Comparison of ENCODE assay signal across 8 mouse cellular contexts in the genomic region with DNA sequence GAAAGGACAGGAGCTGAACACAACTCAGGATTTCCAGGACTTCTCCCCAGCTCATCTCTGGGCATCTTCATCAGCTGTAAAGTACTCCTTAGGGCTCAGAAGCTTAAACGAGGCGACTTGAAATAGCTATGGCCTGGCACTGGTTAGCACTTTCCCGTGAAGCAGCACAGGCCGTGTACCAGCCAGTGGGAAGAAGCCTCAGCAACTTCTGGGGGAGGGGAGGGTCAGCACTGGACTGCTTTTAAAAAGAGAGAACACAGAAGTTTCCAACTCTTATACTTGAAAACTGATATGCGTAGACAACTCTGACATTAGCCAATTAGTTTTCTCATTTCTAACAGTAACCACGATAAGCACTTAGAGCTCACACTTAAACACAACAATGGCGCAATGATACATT. TPM values are rescaled to one million over a fixed set of nuclear protein-coding genes. Genes with fewer than 3 reads are reported as not detected.
DNase-seq lines count a peak whose midpoint lies in the region; ATAC-seq and TF ChIP-seq lines count a peak whose summit lies in the region.

No protein-coding gene starts in this region.

- 44% methylated on average over 7 of the region's 7 CpGs for WGBS in kidney, adult 2 months
- 35% methylated on average over 7 of the region's 7 CpGs for WGBS in embryonic facial prominence, embryonic 13.5 days
- WGBS in intestine, embryonic 16.5 days, result 42% methylated on average over 7 of the region's 7 CpGs
- WGBS in midbrain, embryonic 16.5 days, result 58% methylated on average over 7 of the region's 7 CpGs

- no peak for ATAC-seq in embryonic facial prominence, embryonic 13.5 days (ENCODE audit: insufficient number of reproducible peaks, insufficient read depth, low FRiP score, low TSS enrichment, low read depth)
- no peak for ATAC-seq in intestine, embryonic 16.5 days
- ATAC-seq in midbrain, embryonic 16.5 days, result no peak
- ATAC-seq in granulocyte monocyte progenitor cell, adult 5-6 weeks (replicated peaks; ENCODE audit: poor library complexity, severe bottlenecking), result no peak

- H3K36me3 ChIP-seq in kidney, adult 2 months (ENCODE audit: control insufficient read depth, insufficient read depth, low read length), result no peaks in the 10 kb centered on the region
- H3K36me3 ChIP-seq in embryonic facial prominence, embryonic 13.5 days, result no peaks in the 10 kb centered on the region
- H3K36me3 ChIP-seq in intestine, embryonic 16.5 days (ENCODE audit: control insufficient read depth, insufficient read depth, low read length), result no peaks in the 10 kb centered on the region
- no peaks in the 10 kb centered on the region for H3K36me3 ChIP-seq in midbrain, embryonic 16.5 days (ENCODE audit: control insufficient read depth, insufficient read depth, low read length)

- no peak for TF ChIP-seq CTCF in kidney, adult 2 months (conservative IDR thresholded peaks at IDR 0.05; ENCODE audit: insufficient read depth, insufficient read length, low read depth, low read length)

- no peak overlapping the region for H3K9ac ChIP-seq in embryonic facial prominence, embryonic 13.5 days
- H3K9ac ChIP-seq in intestine, embryonic 16.5 days (ENCODE audit: low read depth, low read length), result no peak overlapping the region
- H3K9ac ChIP-seq in midbrain, embryonic 16.5 days (ENCODE audit: low read depth, low read length), result no peak overlapping the region

- H3K4me1 ChIP-seq in kidney, adult 2 months (ENCODE audit: control insufficient read depth, insufficient read depth, low read length), result peaks cover 7% of the 10 kb centered on the region; the same call in 1 of the 2 replicates
- H3K4me1 ChIP-seq in embryonic facial prominence, embryonic 13.5 days, result peaks cover 20% of the 10 kb centered on the region
- peaks cover 18% of the 10 kb centered on the region for H3K4me1 ChIP-seq in intestine, embryonic 16.5 days (ENCODE audit: control insufficient read depth, insufficient read depth, low read length)
- H3K4me1 ChIP-seq in midbrain, embryonic 16.5 days (ENCODE audit: control insufficient read depth, insufficient read depth, low read length), result peaks cover 14% of the 10 kb centered on the region

- peak; percentile 38 for DNase-seq in kidney, adult 2 months
- DNase-seq in kidney, postnatal 14 days, result no peak
- DNase-seq in urinary bladder, adult 18-20 months (ENCODE audit: low spot score in 2 of 2), result no peak
- DNase-seq in urinary bladder, adult 2 months (ENCODE audit: low spot score), result no peak

- peak overlapping the region; percentile 68 for H3K4me2 ChIP-seq in embryonic facial prominence, embryonic 13.5 days
- H3K4me2 ChIP-seq in intestine, embryonic 16.5 days (ENCODE audit: low read depth, low read length), result peak overlapping the region; percentile 53
- peak overlapping the region; percentile 59; the same call in 1 of the 2 replicates for H3K4me2 ChIP-seq in midbrain, embryonic 16.5 days (ENCODE audit: low read length)

- no peaks in the 10 kb centered on the region for H3K9me3 ChIP-seq in embryonic facial prominence, embryonic 13.5 days
- H3K9me3 ChIP-seq in intestine, embryonic 16.5 days (ENCODE audit: control insufficient read depth, low read length), result no peaks in the 10 kb centered on the region
- H3K9me3 ChIP-seq in midbrain, embryonic 16.5 days (replicated peaks; ENCODE audit: control insufficient read depth, low read length, poor library complexity, severe bottlenecking), result no peaks in the 10 kb centered on the region

- no peak for TF ChIP-seq POLR2A in kidney, adult 2 months (IDR thresholded peaks at IDR 0.05; ENCODE audit: low read depth, low read length)

- no peaks in the 10 kb centered on the region for H3K27me3 ChIP-seq in kidney, adult 2 months (replicated peaks; ENCODE audit: control insufficient read depth, insufficient read depth, low read length)
- no peaks in the 10 kb centered on the region for H3K27me3 ChIP-seq in embryonic facial prominence, embryonic 13.5 days
- H3K27me3 ChIP-seq in intestine, embryonic 16.5 days (replicated peaks; ENCODE audit: control insufficient read depth, insufficient read depth, low read length), result no peaks in the 10 kb centered on the region
- no peaks in the 10 kb centered on the region for H3K27me3 ChIP-seq in midbrain, embryonic 16.5 days (ENCODE audit: control insufficient read depth, insufficient read depth, low read depth, low read length)

- H3K27ac ChIP-seq in kidney, adult 2 months (ENCODE audit: insufficient read depth, low read depth, low read length), result no peak overlapping the region
- H3K27ac ChIP-seq in embryonic facial prominence, embryonic 13.5 days, result no peak overlapping the region
- H3K27ac ChIP-seq in intestine, embryonic 16.5 days (ENCODE audit: low read length), result no peak overlapping the region
- no peak overlapping the region for H3K27ac ChIP-seq in midbrain, embryonic 16.5 days (ENCODE audit: low read length)

- 0 out of 2 replicates have a peak overlapping the region, but pooled peaks have one; percentile 8 for H3K4me3 ChIP-seq in kidney, adult 2 months (ENCODE audit: insufficient read depth, low read depth, low read length)
- H3K4me3 ChIP-seq in embryonic facial prominence, embryonic 13.5 days, result peak overlapping the region; percentile 80
- H3K4me3 ChIP-seq in intestine, embryonic 16.5 days (ENCODE audit: low read length), result peak overlapping the region; percentile 75
- H3K4me3 ChIP-seq in midbrain, embryonic 16.5 days (ENCODE audit: low read depth, low read length), result no peak overlapping the region

RNA-seq across cellular contexts. Expression of a gene that starts 2.5 kb away (rescaled TPM):
- polyA plus RNA-seq in kidney, adult 2 months (2012; rRNA removed), result 14.2 and 21.7 TPM in 2 replicates
- 73.2 and 79.4 TPM in 2 replicates for polyA plus RNA-seq in embryonic facial prominence, embryonic 13.5 days (2015; fragmentation: Nextera tagmentation; extraction: Ambion mirVana)
- 122 and 130 TPM in 2 replicates for polyA plus RNA-seq in intestine, embryonic 16.5 days (2015; fragmentation: Nextera tagmentation; extraction: Ambion mirVana)
- polyA plus RNA-seq in midbrain, embryonic 16.5 days (2015; fragmentation: Nextera tagmentation; extraction: Ambion mirVana), result 66.4 and 71.9 TPM in 2 replicates
- 91.0 and 96.7 TPM in 2 replicates for polyA plus RNA-seq in urinary bladder, adult 2 months (2012; rRNA removed)
- 34.3 and 48.5 TPM in 2 replicates for total RNA-seq in granulocyte monocyte progenitor cell, adult 5-6 weeks (2014; fragmentation: Nextera tagmentation)
- 49.3 and 67.1 TPM in 2 replicates for total RNA-seq in granulocyte monocyte progenitor cell, adult 5-6 weeks (2017)
